Mouse (Mus musculus): ENCODE results near the gene Acot3. TPM values are rescaled to one million over a fixed set of nuclear protein-coding genes. Genes with fewer than 3 reads are reported as not detected.
"Not testable (repeated sequence)": the region's sequence is repeated elsewhere in the genome, so short reads cannot be mapped to it uniquely, and the experiment has no call there.

The Acot3 gene
- polyA plus RNA-seq, 1 experiment from 2014 or later: 0.75 TPM

DNA sequence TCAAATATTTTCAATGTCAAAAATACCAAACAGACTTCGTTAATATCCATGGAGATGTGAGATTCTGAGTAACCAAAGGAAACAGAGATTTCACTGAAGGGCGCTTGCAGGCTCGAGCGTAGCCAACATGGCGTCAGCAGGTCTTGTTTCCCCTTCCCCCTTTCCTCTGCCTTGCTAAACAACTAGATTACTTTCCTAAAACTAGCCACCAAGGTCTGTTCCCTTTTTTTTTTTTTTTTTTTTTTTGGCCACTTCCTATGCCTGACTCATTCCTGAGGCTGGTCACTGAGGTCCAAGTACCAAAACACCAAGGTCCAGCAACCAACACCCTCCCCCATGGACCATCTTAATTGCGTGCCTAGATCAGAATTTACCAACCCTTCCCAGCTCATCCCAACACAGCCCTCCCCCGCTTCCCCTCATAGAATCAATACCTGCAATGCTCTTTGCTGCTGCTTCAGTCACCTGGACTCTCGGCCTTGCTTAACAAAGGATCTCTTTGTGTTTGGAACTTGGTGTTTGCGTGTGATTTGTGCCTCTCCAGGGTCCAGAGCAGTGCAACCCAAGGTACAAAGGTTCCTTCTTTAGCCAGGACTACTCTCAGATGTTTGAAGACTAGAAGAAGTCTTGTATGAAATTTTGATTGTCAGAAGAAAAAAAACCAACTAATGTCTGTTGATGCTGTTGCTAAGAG is 28.7 kb upstream of the Acot3 start:
- H3K27me3 ChIP-seq: no peaks in the 10 kb centered on the region
- no peak overlapping the region for H3K4me2 ChIP-seq
- no peak overlapping the region for H3K27ac ChIP-seq (replicated peaks)
- H3K9me3 ChIP-seq: no peaks in the 10 kb centered on the region
- H3K4me1 ChIP-seq (replicated peaks): no peaks in the 10 kb centered on the region
- H3K4me3 ChIP-seq: no peak overlapping the region
- 86% methylated on average over 9 of the region's 9 CpGs for WGBS
- no peak for ATAC-seq (ENCODE audit: low read depth)
- H3K36me3 ChIP-seq: no peaks in the 10 kb centered on the region
- no peak overlapping the region for H3K9ac ChIP-seq

DNA sequence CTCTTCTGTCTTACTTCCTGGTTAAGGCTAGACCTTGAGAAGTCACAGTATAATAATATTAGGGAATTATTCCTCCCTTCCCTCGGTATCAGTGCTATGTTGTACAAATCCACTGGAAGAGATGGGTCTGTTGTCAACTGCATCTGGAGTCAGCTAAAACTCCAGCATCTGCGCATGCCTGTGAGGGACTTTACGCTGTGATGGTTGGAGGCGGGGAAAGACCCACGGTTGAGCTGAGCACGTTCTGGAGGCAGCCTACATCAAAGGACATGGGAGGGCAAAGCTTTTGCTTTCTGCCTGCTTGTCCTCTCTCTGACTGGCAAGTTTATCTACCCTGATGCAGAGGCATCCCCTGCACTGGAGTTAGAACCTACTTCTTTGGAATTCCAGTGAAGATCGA is 26.1 kb upstream of the Acot3 start:
- H3K4me2 ChIP-seq: no peak overlapping the region
- no peaks in the 10 kb centered on the region for H3K9me3 ChIP-seq
- no peak overlapping the region for H3K27ac ChIP-seq (replicated peaks)
- H3K4me3 ChIP-seq: no peak overlapping the region
- ATAC-seq (ENCODE audit: low read depth): no peak
- H3K4me1 ChIP-seq (replicated peaks): no peaks in the 10 kb centered on the region
- H3K27me3 ChIP-seq: no peaks in the 10 kb centered on the region
- H3K36me3 ChIP-seq: no peaks in the 10 kb centered on the region
- 89% methylated on average over 7 of the region's 7 CpGs for WGBS
- no peak overlapping the region for H3K9ac ChIP-seq

DNA sequence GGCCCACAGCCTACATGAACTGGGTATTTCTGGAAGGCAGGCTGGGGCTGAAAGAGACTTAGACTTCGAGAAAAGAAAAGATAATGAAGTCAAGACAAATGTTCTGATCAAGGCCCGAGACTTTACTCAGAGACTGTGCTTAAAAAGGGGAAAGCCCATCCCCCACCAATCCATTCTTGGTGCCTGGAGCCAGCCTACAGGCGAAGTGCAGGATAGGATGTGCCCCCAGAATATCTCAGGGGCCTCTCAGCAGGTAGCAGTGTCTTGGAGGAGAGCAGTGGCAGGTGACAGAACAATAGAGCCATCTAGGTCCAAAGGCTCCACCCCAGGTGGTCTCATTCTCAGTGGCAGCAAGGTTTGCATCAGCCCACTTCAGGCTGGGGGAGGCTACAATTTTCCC is 23.6 kb upstream of the Acot3 start:
- ATAC-seq (ENCODE audit: low read depth); H3K4me3 ChIP-seq; H3K9me3 ChIP-seq; H3K4me2 ChIP-seq; H3K4me1 ChIP-seq (replicated peaks); H3K27ac ChIP-seq (replicated peaks); H3K9ac ChIP-seq; H3K36me3 ChIP-seq; H3K27me3 ChIP-seq: not testable (repeated sequence)
- WGBS: 46% methylated on average over 3 of the region's 3 CpGs

DNA sequence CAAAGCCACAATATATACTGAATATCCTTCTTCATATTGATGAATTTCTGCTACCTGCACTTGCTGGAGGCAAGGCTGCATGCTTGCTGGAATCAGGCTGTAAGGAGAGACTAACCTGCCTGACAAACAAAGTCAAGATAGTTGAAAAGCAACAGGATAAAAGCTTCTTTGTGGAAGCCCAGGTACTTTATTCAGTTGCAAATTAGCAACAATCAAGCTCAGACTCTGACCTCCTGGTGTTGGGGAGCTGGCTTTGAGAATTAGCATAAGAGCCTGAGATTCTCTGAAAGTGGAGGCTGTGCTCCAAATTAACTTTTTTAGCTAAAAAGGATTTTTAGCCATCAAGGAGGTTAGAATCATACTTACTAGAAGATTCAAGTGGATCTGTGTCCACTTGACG is 22.9 kb upstream of the Acot3 start:
- not testable (repeated sequence) for H3K27me3 ChIP-seq; H3K4me1 ChIP-seq (replicated peaks); H3K27ac ChIP-seq (replicated peaks); H3K9me3 ChIP-seq; H3K9ac ChIP-seq; H3K4me2 ChIP-seq; ATAC-seq (ENCODE audit: low read depth); H3K36me3 ChIP-seq; H3K4me3 ChIP-seq
- WGBS: 86% methylated on average over 1 of the region's 1 CpGs

DNA sequence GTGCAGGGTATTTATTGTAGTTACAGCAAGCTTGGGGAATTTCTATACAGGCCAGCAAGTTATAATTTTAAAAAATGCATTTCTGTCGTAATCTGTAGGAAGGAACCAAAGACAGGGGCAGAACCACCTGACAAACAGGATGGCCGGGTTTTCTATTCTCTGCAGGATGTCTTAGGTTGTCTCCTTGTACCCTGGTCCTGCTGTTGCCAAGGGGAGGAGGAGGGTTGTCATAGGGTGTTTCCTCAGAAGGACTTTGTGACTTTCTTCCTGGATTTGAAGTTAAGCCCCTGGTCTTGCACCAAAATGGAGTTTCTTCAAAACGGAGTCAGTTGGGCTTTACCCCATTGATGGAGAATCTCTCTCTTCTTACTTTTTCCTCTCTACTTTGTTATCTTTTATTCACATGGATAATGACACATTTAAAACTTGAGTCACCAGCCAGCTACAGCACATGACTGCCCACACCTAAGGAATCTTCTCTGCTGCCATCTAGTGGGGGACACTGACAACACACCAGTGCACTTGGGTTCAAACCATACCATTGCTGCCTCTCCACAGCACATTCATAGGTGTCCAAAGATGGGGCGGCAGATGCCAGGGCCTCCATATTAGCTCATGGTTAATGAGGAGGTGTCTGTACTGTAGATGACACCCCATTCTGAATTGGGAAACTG is 21.1 kb upstream of the Acot3 start:
- Histone ChIP-seq H3K27ac (replicated peaks) (no peak overlapping the region), H3K9me3 (no peaks in the 10 kb centered on the region), H3K36me3 (no peaks in the 10 kb centered on the region), H3K4me2 (no peak overlapping the region), H3K27me3 (no peaks in the 10 kb centered on the region), H3K4me1 (replicated peaks) (no peaks in the 10 kb centered on the region), H3K9ac (no peak overlapping the region), H3K4me3 (no peak overlapping the region)
- ATAC-seq (ENCODE audit: low read depth): peak; percentile 71; the same call in 1 of the 2 replicates
- 74% methylated on average over 4 of the region's 4 CpGs for WGBS

DNA sequence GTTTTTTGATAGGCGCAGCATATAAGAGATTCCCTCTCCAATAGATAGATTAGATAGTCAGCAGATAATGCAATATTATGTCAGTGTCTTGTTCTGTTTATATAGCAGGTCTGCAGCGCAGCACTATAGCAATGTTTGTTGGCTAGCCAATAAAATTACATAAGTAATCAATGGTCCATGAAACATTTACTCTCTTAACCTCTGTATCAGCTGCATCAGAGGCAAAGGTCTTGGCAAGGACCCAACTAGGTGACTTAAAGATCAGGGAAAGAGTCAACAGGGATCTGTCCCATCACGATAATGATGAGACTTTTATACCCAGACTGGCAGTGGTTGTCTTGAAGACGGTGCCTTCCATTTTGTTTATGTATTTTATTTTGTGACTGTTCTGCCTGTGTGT is 19.1 kb upstream of the Acot3 start:
- H3K27me3 ChIP-seq: peaks cover 3% of the 10 kb centered on the region; the same call in 1 of the 2 replicates
- H3K4me2 ChIP-seq: no peak overlapping the region
- H3K27ac ChIP-seq (replicated peaks): no peak overlapping the region
- no peaks in the 10 kb centered on the region for H3K4me1 ChIP-seq (replicated peaks)
- H3K9me3 ChIP-seq: no peaks in the 10 kb centered on the region
- no peak overlapping the region for H3K4me3 ChIP-seq
- no peaks in the 10 kb centered on the region for H3K36me3 ChIP-seq
- no peak overlapping the region for H3K9ac ChIP-seq
- ATAC-seq (ENCODE audit: low read depth): no peak
- 83% methylated on average over 4 of the region's 4 CpGs for WGBS

DNA sequence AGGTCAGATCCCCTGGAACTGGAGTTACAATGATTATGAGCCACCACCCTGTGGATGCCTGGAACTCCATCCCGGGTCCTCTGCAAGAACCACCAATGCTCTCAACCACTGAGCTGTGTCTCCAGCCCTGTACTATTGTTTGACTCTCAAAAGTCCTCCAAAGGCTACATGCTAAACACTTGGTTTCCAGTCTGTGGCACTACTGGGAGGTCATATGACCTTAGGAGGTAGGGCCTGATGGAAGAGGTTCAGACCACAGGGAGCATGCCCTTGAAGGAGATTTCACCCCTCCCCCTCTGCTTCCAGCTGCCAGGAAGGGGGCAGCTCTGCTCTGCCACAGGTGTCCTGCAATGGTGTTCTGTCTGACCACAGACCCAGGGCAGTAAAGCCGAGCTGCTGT is 18.6 kb upstream of the Acot3 start:
- not testable (repeated sequence) for H3K36me3 ChIP-seq; H3K4me3 ChIP-seq; H3K27ac ChIP-seq (replicated peaks); H3K4me1 ChIP-seq (replicated peaks); H3K9ac ChIP-seq; H3K4me2 ChIP-seq; H3K27me3 ChIP-seq; H3K9me3 ChIP-seq; ATAC-seq (ENCODE audit: low read depth)
- 88% methylated on average over 2 of the region's 2 CpGs for WGBS

DNA sequence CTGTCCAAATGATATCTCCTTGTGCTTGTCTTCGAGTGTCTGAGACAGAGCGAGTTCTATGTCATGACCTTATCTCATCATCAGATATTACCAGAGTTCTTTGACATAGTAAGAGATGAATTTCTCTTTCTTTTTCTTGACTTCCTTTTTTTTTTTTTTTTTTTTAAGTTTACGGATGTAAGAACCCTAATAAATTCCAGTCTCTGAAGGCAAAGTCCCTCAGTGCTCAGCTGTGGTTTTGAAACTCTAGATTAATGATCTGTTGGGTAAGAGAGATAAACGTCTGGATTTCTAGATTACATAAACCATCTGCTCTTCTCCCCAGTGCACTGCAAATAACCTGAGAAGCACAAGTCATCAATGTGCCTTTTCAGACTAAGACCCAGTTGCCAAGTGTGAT is 17.8 kb upstream of the Acot3 start:
- Histone ChIP-seq H3K27ac (replicated peaks) (no peak overlapping the region), H3K9ac (no peak overlapping the region), H3K27me3 (peaks cover 3% of the 10 kb centered on the region; the same call in 1 of the 2 replicates), H3K9me3 (no peaks in the 10 kb centered on the region), H3K4me1 (replicated peaks) (0 out of 2 replicates have a peak, but pooled peaks cover 3% of the 10 kb centered on the region), H3K36me3 (no peaks in the 10 kb centered on the region), H3K4me2 (no peak overlapping the region), H3K4me3 (no peak overlapping the region)
- no peak for ATAC-seq (ENCODE audit: low read depth)
- WGBS: 67% methylated on average over 4 of the region's 4 CpGs

DNA sequence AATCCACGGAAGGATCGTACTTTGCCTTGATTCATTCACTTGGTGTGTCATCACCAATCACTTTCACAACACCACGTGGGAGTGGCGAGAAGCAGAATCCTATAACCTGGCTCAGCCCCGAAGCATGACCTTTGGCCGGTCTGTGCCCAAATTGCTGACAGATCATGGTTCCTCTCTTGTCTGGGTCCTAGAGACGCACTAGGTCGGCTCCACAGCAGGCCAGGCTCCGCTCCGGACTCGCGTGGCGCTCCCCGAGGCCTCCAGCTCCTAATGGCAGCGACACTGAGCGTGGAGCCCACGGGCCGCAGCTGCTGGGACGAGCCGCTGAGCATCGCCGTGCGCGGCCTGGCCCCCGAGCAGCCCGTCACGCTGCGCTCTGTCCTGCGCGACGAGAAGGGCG is 13.7 kb upstream of the Acot3 start, which contains the start of gene Acot4:
TSS of gene Acot4 (plus strand) at position 139 of the 400 bp plus-strand sequence.
- Histone ChIP-seq H3K4me3 (peak within 1 kb of the TSS; percentile 44), H3K9ac (peak within 1 kb of the TSS; percentile 66), H3K9me3 (peaks cover 10% of the 10 kb centered on the region; the same call in 1 of the 2 replicates), H3K4me2 (peak within 1 kb of the TSS; percentile 62)
- not testable (repeated sequence) for H3K27ac ChIP-seq (replicated peaks); H3K36me3 ChIP-seq; H3K27me3 ChIP-seq; H3K4me1 ChIP-seq (replicated peaks)
- peak; percentile 67 for ATAC-seq (ENCODE audit: low read depth)
- 8% methylated on average over 31 of the region's 32 CpGs for WGBS

DNA sequence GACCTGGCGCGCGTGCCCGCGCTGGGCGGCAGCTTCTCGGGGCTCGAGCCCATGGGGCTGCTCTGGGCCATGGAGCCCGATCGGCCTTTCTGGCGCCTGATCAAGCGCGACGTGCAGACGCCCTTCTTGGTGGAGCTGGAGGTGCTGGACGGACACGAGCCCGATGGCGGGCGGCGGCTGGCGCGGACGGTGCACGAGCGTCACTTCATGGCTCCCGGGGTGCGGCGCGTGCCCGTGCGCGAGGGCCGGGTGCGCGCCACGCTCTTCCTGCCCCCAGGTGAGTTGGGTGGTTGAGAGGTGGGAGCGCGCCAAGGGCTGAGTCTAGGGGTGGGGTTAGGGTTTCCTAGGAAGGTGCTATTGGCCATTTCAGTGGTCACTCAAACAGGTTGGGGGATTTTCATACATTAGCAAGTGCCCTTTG is 13.2 kb upstream of the Acot3 start, which contains the start of gene Gm49366:
TSS of gene Gm49366 (plus strand) at position 245 of the 421 bp plus-strand sequence.
- H3K4me1 ChIP-seq (replicated peaks); H3K27ac ChIP-seq (replicated peaks); H3K36me3 ChIP-seq; H3K27me3 ChIP-seq: not testable (repeated sequence)
- Histone ChIP-seq H3K9ac (peak within 1 kb of the TSS; percentile 66), H3K4me2 (peak within 1 kb of the TSS; percentile 62), H3K4me3 (peak within 1 kb of the TSS; percentile 44), H3K9me3 (peaks cover 10% of the 10 kb centered on the region; the same call in 1 of the 2 replicates)
- ATAC-seq (ENCODE audit: low read depth): peak; percentile 59; the same call in 1 of the 2 replicates
- 3% methylated on average over 39 of the region's 39 CpGs for whole genome bisulfite sequencing

DNA sequence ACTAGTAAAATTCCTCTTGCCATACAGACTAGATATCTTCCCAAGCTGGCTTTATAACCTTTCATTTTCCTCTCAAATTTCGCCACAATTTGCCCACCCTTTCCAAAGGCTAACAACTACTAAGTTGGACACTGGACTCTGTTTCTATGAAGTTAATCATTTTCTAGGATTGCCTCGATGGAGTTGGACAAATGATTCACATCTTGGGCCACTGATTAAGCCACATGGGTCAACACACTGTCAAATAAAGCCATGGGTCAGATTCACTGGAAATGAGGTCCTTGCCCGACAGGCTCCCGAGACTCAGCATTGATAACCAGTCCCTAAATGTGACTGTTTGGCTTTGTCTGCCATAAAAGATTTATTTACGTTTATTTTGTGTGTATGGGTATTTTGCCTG is 9.7 kb upstream of the Acot3 start:
- peaks cover 3% of the 10 kb centered on the region; the same call in 1 of the 2 replicates for H3K27me3 ChIP-seq
- ATAC-seq (ENCODE audit: low read depth): no peak

DNA sequence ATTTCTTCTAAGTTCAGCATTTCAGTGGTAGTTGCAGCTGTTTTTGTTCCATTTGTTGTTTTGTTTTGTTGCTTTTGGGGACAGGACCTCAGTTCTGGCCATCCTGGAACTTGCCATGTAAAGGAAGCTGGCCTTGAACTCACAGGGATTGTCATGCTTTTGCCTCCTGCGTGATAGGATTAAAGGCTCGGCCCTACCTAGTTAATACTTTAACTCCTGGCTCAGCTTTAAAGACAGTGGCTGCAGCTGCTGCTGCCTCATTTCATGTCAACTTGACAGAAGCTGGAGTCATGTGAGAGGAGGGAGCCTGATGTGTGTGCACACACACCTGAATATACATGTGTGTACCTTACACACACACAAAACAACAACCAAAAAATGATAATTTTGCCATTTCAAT is 7.9 kb upstream of the Acot3 start:
- no peak for ATAC-seq (ENCODE audit: low read depth)

More for the DNA sequence above, 9.7 kb upstream of the Acot3 start:
- Histone ChIP-seq H3K9ac (no peak overlapping the region), H3K27ac (replicated peaks) (no peak overlapping the region), H3K4me3 (no peak overlapping the region), H3K9me3 (peaks cover 10% of the 10 kb centered on the region; the same call in 1 of the 2 replicates), H3K4me2 (no peak overlapping the region), H3K36me3 (no peaks in the 10 kb centered on the region; the same call in 1 of the 2 replicates), H3K4me1 (replicated peaks) (0 out of 2 replicates have a peak, but pooled peaks cover 3% of the 10 kb centered on the region)
- WGBS: 91% methylated on average over 5 of the region's 5 CpGs

More for the DNA sequence above, 7.9 kb upstream of the Acot3 start:
- Histone ChIP-seq H3K27me3 (no peaks in the 10 kb centered on the region), H3K27ac (replicated peaks) (no peak overlapping the region), H3K9ac (no peak overlapping the region), H3K4me1 (replicated peaks) (no peaks in the 10 kb centered on the region), H3K4me3 (no peak overlapping the region), H3K9me3 (peaks cover 23% of the 10 kb centered on the region; the same call in 1 of the 2 replicates), H3K36me3 (no peaks in the 10 kb centered on the region; the same call in 1 of the 2 replicates), H3K4me2 (no peak overlapping the region)
- 86% methylated on average over 2 of the region's 2 CpGs for WGBS

Measured in neural tube, embryonic 13.5 days (tissue).